Mouse (Mus musculus) spleen, adult 2 months (tissue): Measurements from ENCODE around the gene L3mbtl2. TPM values are rescaled to one million over a fixed set of nuclear protein-coding genes. Genes with fewer than 3 reads are reported as not detected.
"Not testable (repeated sequence)": the region's sequence is repeated elsewhere in the genome, so short reads cannot be mapped to it uniquely, and the experiment has no call there.

Experiments
- DNase-seq, 2 experiments: peaks; one replicate each; pipeline versions ENCODE4 v3.0.0 to v3.0.0-alpha.2; 2012 to 2021; ENCODE audit warnings: low spot score in 2 of 2, low read depth in 1 of 2
- H3K27ac ChIP-seq: fragments of 200-500 bp; 2 replicates; pipeline ENCODE4 v1.5.1; 2012; ENCODE audit warnings: low read length, inconsistent platforms; ENCODE audit not compliant: insufficient read depth
- H3K27me3 ChIP-seq: fragments of 200-500 bp; 2 replicates; pipeline ENCODE4 v1.6.1; 2012; ENCODE audit warnings: mild to moderate bottlenecking, moderate library complexity, low read length, inconsistent platforms; ENCODE audit not compliant: control insufficient read depth, insufficient read depth
- H3K36me3 ChIP-seq: fragments of 200-500 bp; 2 replicates; pipeline ENCODE4 v1.6.1; 2012; ENCODE audit warnings: mild to moderate bottlenecking, low read length, inconsistent platforms; ENCODE audit not compliant: control insufficient read depth, insufficient read depth
- H3K4me1 ChIP-seq: fragments of 200-500 bp; 2 replicates; pipeline ENCODE4 v1.6.1; 2011; ENCODE audit warnings: inconsistent platforms; ENCODE audit not compliant: control insufficient read depth, insufficient read depth, insufficient read length
- H3K4me3 ChIP-seq: fragments of 200-500 bp; 2 replicates; pipeline ENCODE4 v1.5.1; 2011; ENCODE audit warnings: mild to moderate bottlenecking, inconsistent platforms; ENCODE audit not compliant: insufficient read depth, insufficient read length; ENCODE audit errors: extremely low read depth
- CTCF ChIP-seq: fragments of 200-500 bp; IDR thresholded peaks from 2 replicates; pipeline ENCODE4 v1.5.1; 2011; ENCODE audit warnings: mild to moderate bottlenecking, inconsistent platforms; ENCODE audit not compliant: insufficient read depth, insufficient read length, insufficient replicate concordance; ENCODE audit errors: extremely low read depth
- POLR2A ChIP-seq: fragments of 200-500 bp; IDR thresholded peaks from 2 replicates; pipeline ENCODE4 v1.6.1; 2011; ENCODE audit warnings: low read depth, low read length, inconsistent platforms
- WGBS: fragments of 180-500 bp; shearing (Covaris S2); methylation state at CpG from one replicate; pipeline ENCODE4 v1.1.7; 2018; 5-methylcytosine and 5-hydroxymethylcytosine counted together
- polyA plus RNA-seq: library from polyadenylated mRNA; depleted of rRNA; stranded (reverse); fragments of >200 nt; gene quantifications from 2 replicates; pipeline ENCODE4 v1.2.3, GENCODE M21; 2012

The L3mbtl2 gene
- polyA plus RNA-seq, 1 experiment: 14.9 TPM

DNA sequence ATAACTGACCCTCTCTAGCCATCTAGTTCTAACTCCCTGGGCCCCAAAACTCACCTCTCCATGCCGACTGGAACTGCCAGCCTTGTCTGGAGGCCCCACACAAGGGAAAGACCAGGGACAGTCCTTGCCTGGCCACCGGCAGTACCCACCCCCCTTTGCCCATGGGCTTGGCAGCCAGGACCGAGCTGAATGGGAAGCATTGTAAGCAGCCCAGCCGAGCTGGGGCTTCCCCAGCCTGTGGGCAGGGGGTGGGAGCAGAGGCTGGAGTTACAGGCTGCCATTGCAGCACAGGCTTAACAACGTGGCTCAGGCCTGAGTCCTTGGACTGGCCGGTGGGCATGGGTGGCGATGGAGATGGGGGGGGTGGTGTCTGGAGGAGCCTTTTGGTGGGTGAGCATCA lies 33.5 kb downstream of the L3mbtl2 start, which contains the start of gene Chadl:
Chadl (minus strand) TSS at position 113 of the 400 bp plus-strand sequence.
- no peaks in the 10 kb centered on the region for H3K36me3 ChIP-seq
- DNase-seq: no peak
- TF ChIP-seq POLR2A (no peak), CTCF (no peak)
- no peak within 1 kb of the TSS for H3K27ac ChIP-seq
- H3K4me1 ChIP-seq: peaks cover 13% of the 10 kb centered on the region; the same call in 1 of the 2 replicates
- 83% methylated on average over 7 of the region's 7 CpGs for WGBS
- H3K27me3 ChIP-seq: peaks cover 14% of the 10 kb centered on the region
- no peak within 1 kb of the TSS for H3K4me3 ChIP-seq

GRCm38 (mm10) chr15:81697847-81698246 lies 34.2 kb downstream of the L3mbtl2 start:
- no peak overlapping the region for H3K4me3 ChIP-seq
- WGBS: 50% methylated on average over 3 of the region's 3 CpGs
- H3K27ac ChIP-seq: no peak overlapping the region
- peaks cover 14% of the 10 kb centered on the region for H3K27me3 ChIP-seq
- no peaks in the 10 kb centered on the region for H3K36me3 ChIP-seq
- peak; percentile 18 to 25 for DNase-seq
- peaks cover 13% of the 10 kb centered on the region; the same call in 1 of the 2 replicates for H3K4me1 ChIP-seq
- peak; percentile 20; the same call in 1 of the 2 replicates for TF ChIP-seq CTCF
- TF ChIP-seq POLR2A: no peak

DNA sequence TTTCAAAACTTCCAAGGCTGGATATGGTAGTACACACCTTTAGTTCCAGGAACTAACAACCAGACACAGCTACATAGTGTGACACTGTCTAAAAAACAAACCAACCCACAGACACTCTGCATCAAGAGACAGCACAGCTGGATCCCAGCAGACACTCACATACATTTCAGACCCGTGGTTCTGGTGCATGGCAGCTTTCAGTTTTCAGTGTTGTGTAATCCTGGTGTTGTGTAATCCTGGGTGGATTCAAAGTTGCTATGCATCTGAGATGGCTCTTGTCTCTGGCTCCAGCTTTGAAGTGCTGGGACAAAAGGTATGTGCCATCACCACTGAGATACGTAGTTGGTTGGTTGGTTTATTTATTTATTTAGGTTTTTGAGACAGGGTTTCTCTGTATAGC lies 34.8 kb downstream of the L3mbtl2 start:
- no peak overlapping the region for H3K4me3 ChIP-seq
- no peak for DNase-seq
- no peak for TF ChIP-seq CTCF
- no peak for TF ChIP-seq POLR2A
- 61% methylated on average over 2 of the region's 2 CpGs for WGBS
- no peaks in the 10 kb centered on the region for H3K36me3 ChIP-seq
- H3K27me3 ChIP-seq: peaks cover 13% of the 10 kb centered on the region
- peaks cover 13% of the 10 kb centered on the region; the same call in 1 of the 2 replicates for H3K4me1 ChIP-seq
- H3K27ac ChIP-seq: no peak overlapping the region

DNA sequence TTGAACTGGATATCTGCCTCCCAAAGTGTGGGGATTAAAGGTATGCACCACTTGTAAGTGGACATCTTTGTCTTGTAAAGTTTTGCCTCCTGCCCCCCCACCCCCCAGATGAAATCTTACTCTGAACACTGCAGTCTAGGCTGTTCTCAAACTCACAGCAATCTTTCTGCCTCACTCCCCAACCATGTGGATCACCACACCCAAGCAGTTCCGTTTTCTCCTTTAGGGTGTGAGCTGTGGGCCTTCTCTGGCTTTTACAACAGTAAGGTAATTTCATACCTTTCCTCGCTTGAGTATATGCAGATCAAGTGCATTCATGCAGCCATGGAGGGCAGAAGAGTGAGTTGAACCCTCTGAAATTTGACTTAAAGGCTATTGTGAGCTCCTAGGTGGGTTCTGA lies 36.5 kb downstream of the L3mbtl2 start:
- H3K27ac ChIP-seq: no peak overlapping the region
- WGBS: 66% methylated on average over 2 of the region's 2 CpGs
- no peak overlapping the region for H3K4me3 ChIP-seq
- DNase-seq: no peak
- no peaks in the 10 kb centered on the region for H3K27me3 ChIP-seq
- H3K4me1 ChIP-seq: no peaks in the 10 kb centered on the region; the same call in 1 of the 2 replicates
- H3K36me3 ChIP-seq: peaks cover 11% of the 10 kb centered on the region
- TF ChIP-seq CTCF (no peak), POLR2A (no peak)

DNA sequence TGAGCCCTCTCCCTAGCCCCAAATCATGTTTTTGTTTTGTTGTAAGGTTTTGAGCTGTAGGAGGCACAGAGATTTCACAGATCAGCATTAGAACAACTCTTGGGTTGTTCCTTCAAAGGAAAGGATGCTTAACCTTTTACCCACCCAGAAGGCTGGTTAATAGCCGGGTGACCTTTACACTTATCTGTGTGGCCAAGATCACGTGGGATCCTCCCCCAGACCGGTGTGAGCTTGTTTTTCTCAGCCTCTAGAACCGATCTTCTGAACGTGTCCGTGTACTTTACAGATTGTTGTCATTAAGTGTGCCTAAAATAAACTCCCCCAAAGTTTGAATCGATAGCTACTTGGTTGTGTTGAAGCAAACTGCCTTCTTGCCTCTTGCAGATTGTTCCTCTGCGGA lies 36.9 kb downstream of the L3mbtl2 start:
- TF ChIP-seq CTCF (no peak), POLR2A (no peak)
- WGBS: 83% methylated on average over 8 of the region's 8 CpGs
- DNase-seq: no peak
- peaks cover 15% of the 10 kb centered on the region for H3K36me3 ChIP-seq
- H3K27me3 ChIP-seq: no peaks in the 10 kb centered on the region
- H3K27ac ChIP-seq: no peak overlapping the region
- H3K4me1 ChIP-seq: no peaks in the 10 kb centered on the region; the same call in 1 of the 2 replicates
- H3K4me3 ChIP-seq: no peak overlapping the region

DNA sequence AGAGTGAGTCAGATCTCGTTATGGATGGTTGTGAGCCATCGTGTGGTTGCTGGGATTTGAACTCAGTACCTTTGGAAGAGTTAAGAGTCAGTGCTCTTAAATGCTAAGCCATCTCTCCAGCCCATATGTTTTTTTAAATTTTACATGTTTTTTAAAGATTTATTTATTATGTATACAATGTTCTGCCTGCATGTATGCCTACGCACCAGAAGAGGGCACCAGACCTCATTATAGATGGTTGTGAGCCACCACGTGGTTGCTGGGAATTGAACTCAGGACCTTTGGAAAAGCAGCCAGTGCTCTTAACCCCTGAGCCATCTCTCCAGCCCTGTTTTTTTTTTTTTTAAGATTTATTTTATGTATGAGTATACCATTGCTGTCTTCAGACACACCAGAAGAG lies 37.7 kb downstream of the L3mbtl2 start:
- peaks cover 23% of the 10 kb centered on the region for H3K36me3 ChIP-seq
- H3K27ac ChIP-seq, H3K27me3 ChIP-seq, DNase-seq, H3K4me1 ChIP-seq, H3K4me3 ChIP-seq: not testable (repeated sequence)
- WGBS: 79% methylated on average over 4 of the region's 4 CpGs

DNA sequence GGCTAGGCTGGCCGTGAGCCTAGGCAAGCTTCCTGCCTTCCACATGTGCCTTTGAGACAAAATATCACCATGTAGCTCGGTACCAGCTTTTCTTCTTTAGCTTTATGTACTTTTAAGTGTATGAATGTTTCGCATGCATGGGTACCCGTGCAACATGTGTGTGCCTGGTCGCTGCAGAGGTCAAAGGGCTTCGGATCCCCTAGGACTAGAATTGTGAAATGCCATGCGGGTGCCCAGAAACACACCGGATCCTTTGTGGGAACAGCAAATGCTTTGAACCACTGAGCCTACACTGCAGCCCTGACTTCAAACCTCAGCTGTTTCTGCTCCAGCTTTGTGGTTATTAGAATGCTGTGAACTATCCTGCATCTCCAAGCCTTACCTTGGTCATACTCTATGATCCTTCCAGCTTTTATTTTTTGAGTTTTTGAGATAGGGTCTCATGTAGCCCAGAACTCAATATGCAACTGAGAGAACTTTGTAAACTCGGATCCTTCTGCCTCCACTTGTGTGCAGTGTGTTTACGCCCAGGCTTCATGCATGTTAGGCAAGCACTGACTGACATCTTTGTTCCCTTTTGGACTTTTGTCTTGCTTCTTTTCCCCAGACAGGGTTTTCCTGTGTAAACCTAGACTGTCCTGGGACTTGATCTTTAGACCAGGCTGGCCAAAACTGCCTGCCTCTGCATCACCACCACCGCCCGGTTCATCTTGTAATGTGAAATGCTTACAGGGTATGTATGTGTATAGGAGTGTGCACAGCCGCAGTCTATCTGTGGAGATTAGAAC lies 38.8 kb downstream of the L3mbtl2 start:
- TF ChIP-seq POLR2A (no peak), CTCF (no peak)

More for the DNA sequence above, 38.8 kb downstream of the L3mbtl2 start:
- Histone ChIP-seq H3K27ac (no peak overlapping the region), H3K27me3 (no peaks in the 10 kb centered on the region), H3K4me3 (no peak overlapping the region), H3K36me3 (peaks cover 26% of the 10 kb centered on the region), H3K4me1 (no peaks in the 10 kb centered on the region; the same call in 1 of the 2 replicates)
- no peak for DNase-seq
- WGBS: 92% methylated on average over 13 of the region's 13 CpGs
